Mouse (Mus musculus): ENCODE results near the gene Zbtb5.
"Not testable (repeated sequence)": the region's sequence is repeated elsewhere in the genome, so short reads cannot be mapped to it uniquely, and the experiment has no call there.

Zbtb5 gene

GRCm38 (mm10) chr4:45013031-45013431 is 819 bp upstream of the Zbtb5 start:
- intact Hi-C loops (cut with DNase I), result loop anchor here (5.0 to 10.0 kb wide), 2 partner anchors 41 to 92 kb away; partner anchors contain the start of gene Tomm5

DNA sequence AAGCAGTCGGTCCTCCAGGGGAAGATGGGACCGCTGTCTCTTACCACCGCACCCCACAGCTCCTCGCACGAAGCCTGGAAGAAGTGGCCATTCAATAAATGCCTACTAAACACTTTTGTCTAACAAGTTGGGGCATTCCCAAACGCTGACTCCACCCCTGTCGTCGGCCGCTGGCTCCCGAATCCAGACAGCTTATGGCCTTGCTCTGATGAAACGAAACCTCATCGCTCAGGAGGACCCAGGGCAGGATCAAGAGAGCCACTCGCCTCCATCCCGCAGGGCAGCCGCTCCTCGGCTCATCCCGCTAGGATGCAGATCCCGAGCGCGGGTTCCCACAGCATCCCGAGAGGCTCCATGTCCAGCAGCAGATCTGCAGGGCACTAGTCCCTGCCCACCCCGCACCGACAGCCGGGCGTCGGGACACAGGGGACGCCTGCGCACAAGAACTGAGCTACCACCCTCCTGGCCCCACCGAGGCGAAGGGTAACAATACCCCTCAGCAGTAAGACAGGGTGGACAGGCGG is 569 bp downstream of the Zbtb5 start:
- intact Hi-C loops (cut with DNase I), result loop anchor here (5.0 to 10.0 kb wide), 2 partner anchors 39 to 93 kb away; partner anchors contain the start of gene Tomm5

DNA sequence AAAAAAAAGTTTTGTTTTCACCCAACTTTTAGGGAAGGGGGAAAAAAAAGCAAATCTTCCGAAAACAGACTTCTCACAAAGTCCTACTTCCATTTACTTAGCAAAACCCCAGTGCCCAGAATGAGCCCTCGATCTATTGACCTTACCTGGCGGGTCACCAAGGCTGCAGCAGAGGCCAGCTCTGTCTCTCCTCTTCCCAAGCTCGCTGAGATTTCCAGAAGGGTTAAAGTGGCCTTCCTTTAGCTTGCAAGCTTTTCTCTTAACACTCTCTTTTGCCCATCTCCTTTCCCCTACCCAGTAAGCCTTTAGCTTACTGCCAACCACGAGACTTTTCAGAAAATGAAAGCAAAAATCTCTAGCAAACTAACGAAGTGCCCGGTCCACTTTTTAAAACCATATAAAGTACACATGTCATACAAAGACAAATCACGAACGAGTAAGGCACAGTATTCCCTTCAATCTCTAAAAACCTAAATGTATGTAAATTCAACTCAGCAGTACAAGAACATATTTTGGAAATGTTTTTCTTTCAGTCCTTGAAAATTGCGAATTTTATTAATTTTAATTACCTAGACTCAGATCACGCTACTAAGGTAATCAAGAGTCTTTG is 1.3 kb downstream of the Zbtb5 start:
- intact Hi-C loops (cut with DNase I), result loop anchor here (5.0 to 10.0 kb wide), 2 partner anchors 39 to 94 kb away; partner anchors contain the start of gene Tomm5

DNA sequence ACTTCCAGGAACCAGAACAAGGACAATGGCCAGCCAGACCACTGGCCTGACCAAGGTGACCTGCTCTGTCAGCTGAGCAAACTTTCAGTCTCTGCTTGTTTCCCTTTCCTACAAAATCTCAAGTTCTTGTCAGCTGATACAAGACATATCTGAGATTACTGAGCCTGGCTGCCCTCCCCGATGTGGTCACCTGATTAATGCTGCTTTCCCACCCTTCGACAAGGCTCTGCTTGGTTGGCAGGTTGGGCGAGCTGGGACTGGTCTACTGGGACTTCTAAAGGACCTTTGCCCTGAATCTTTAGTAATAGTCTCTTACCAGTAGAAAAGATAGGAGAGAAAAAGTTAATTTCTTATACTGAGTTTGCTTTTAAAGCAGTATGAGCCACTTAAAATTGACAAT is 6.8 kb downstream of the Zbtb5 start:
- intact Hi-C loops (cut with DNase I), result no loop called here

DNA sequence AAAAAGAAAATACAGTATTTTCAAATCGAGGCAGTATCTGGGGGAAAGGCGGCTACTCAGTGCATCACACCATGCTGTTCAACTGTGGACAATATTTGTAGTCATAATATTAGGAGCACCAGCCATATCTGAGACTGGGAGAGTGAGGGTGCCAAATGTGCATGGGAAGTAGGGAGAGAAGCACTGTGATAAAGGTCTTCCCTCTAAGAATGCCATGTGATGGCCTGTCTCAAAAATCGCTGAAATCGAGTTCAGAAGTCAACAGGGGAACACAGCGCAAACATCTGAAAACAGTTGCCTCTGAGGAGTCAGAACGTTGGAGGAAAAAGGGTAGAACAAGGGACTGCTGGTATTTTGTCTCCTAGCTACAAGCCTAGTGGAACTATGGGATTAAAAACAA is 12.2 kb downstream of the Zbtb5 start:
- intact Hi-C loops (cut with DNase I), result no loop called here

DNA sequence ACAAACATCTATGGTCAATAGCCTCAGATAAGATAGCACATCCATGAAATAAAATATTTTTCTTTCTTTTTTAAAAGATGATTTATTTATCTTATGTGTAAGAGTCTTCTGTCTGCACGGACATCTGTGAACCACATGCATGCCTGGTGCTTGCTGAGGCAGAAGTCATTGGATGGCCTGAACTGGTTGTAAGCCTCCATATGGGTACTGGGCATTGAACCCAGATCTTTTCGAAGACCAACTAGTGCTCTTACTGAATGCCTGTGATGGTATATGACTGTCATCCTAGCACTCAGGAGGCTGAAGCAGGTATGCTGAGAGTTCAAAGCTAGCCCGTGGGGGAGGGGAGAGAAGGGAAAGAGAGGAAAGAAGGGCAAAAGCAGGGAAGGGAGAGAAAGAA is 14.1 kb downstream of the Zbtb5 start:
- intact Hi-C loops (cut with DNase I), result no loop called here

- intact Hi-C loops (cut with DNase I), result no loop called here
Measured at GRCm38 (mm10) chr4:44994776-44995175, 17.4 kb downstream of the Zbtb5 start.

GRCm38 (mm10) chr4:44993847-44994246 is 18.4 kb downstream of the Zbtb5 start:
- intact Hi-C loops (cut with DNase I), result no loop called here

DNA sequence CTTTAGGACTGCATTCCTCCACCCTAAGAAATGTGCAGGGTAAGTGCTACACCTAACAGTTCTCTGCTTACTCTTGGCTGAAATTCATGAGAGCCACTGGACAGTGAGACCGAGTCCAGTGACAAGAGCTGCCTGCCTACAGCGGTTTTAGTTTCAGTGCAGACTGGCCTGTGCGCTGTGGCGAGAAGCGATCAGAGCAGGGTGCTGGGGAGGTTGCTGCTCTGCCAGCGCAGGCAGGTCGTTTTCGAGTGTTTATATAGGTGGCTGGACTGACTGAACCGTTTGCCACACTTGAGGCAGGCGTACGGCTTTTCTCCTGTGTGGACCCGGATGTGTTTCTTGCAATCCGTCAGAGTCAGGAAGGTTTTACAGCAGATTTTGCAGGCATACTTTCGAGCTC is 19.0 kb downstream of the Zbtb5 start:
- intact Hi-C loops (cut with DNase I), result not testable (repeated sequence)

DNA sequence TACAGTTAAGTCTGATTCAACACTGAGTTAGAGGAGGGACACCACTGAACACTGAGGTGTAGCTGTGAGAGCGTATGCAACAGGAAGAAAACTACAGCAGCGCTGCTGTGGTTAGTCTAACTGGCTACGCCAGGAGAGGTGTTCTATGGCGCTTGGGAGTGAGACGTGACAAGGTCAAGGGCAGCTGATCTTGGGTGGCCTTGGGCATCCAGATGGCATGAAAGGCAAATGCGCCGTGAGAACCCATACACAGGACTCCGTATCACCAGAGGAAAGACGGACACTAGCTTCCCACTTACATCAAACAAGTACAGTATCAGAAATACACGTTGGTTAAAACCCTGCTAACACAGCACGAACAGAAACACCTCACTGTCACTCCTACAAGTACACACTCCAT is 19.9 kb downstream of the Zbtb5 start:
- intact Hi-C loops (cut with DNase I), result not testable (repeated sequence)

GRCm38 (mm10) chr4:44990560-44990959 is 21.7 kb downstream of the Zbtb5 start:
- intact Hi-C loops (cut with DNase I), result no loop called here

DNA sequence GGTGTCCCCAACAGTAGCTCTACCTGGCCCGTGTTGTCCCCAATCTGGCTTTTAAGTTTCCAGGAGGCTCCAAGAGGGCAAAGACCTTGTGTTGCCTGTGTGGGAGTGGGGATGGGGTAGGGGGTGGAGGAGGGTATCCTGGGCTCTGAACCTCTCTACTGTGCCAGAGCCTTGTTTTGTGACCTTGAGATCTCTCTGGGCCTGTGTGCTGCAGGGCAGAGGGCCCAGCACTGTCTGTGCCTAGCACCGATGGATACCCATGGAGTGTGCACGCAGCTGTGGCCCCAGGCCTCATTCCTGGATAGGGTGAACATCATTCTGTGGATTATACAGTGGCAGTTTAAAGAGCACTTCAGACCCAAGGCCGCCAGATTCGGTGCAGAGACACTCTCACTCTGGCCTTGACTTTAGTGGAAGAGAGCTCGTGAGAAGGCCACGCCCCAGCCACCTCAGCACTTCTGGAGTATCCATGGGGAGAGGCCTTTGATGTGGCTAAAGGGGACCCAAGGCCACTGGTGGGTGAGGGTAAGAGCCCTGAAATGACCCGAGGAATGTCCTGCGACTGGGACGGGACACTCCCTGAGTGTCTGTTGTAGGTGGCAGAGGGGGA is 29.0 kb downstream of the Zbtb5 start:
- intact Hi-C loops (cut with DNase I), result no loop called here

DNA sequence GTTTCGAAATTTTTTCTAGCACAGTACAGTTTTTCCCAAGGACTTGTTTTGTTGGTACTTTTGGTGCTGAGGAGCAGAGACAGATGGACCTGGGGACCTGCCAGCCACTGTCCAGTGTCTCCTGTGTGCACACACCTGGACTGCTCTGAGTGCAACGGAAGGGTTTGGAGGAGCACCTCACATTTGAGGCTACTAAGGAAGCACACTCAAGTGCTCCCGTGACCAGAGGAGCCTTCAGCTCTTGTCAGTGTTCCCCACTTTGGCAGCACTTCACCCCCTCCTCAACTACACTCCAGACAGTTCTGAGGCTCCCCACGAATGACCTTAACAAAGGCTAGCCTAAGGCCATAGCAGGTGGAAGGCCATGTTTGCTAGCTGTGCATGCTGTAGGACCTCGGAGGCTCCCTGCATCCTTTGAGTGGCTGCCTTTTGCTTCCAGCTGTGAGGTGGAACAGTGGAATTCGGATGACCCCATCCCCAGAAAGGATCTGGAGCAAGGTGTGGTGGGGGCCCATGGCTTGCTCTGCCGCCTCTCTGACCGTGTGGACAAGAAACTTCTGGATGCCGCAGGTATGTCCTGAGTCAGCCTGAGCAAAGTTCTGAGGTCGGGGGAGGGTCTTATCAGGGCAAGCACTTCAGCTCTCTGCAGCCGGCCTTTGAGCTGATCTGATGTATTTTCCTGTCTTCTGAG is 29.6 kb downstream of the Zbtb5 start:
- intact Hi-C loops (cut with DNase I), result no loop called here

GRCm38 (mm10) chr4:44981974-44982287 is 30.3 kb downstream of the Zbtb5 start:
- intact Hi-C loops (cut with DNase I), result no loop called here

DNA sequence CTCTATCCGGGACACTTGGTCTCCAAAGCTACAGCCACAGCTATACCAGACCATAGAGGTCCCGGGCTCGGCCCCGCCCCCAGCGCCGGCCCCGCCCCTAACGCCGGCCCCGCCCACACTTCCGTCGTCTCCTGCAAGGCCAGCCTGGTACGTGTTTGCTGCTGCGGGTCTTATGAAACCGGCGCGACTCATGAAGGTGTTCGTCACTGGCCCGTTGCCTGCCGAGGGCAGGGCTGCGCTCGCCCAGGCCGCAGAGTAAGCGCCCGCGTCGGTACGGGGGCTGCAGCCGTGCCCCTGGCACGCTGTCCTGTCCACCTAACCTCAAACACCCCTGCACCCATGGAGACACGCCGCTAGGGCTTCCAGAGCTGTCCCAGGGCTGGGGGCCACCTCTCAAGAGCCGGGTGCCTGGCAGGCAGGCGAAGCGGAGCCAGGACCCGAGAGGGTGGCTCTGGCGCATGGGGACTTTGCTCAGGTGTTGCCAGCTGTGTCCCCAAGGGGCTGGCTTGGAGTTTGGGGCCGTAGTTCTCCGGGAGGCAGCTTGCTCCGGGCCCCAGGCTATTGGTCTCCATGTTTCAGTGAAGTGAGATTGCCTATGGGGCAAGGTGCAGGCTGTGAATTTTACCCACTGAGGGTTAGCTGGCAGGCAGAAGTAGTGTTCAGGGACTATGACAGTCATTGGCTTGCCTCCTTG is 30.8 kb downstream of the Zbtb5 start, which contains the start of gene Grhpr:
Grhpr (plus strand) TSS at position 116 of the 694 bp plus-strand sequence.
- intact Hi-C loops (cut with DNase I), result no loop called here

GRCm38 (mm10) chr4:44979794-44980338 is 32.3 kb downstream of the Zbtb5 start:
- intact Hi-C loops (cut with DNase I), result no loop called here

- intact Hi-C loops (cut with DNase I), result no loop called here
Measured at GRCm38 (mm10) chr4:44978175-44978574, 34.0 kb downstream of the Zbtb5 start.

- intact Hi-C loops (cut with DNase I), result no loop called here
Measured at GRCm38 (mm10) chr4:44976921-44977710, 35.1 kb downstream of the Zbtb5 start.

GRCm38 (mm10) chr4:44976026-44976615 is 36.1 kb downstream of the Zbtb5 start:
- intact Hi-C loops (cut with DNase I), result no loop called here

DNA sequence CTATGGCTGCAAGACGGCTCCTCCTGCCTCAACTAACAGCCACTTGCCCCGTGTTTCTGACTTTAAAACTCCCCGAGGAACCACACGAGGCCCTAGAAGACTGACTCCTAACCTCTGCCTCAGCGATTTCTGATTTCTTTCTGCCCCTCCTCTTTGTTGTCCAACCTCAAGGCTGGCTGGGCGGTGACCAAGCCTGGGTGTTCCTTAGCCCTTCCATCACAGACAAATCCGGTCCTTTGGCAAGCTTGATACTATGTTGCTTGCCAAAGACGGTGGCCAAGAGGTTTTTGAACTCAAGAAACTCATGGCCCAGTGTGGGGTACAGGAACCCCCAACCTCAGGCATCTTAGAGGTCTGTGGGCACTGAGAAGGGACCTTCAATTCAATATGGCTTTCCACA is 37.9 kb downstream of the Zbtb5 start:
- intact Hi-C loops (cut with DNase I), result loop anchor here (5.0 kb wide), 1 partner anchor 38 kb away; the partner anchor contains the start of gene Zbtb5
